Mouse (Mus musculus): ENCODE data around the gene Stx5a. TPM values are rescaled to one million over a fixed set of nuclear protein-coding genes. Genes with fewer than 3 reads are reported as not detected.

Stx5a gene
- polyA plus RNA-seq, 1 experiment = 71.7 TPM

DNA sequence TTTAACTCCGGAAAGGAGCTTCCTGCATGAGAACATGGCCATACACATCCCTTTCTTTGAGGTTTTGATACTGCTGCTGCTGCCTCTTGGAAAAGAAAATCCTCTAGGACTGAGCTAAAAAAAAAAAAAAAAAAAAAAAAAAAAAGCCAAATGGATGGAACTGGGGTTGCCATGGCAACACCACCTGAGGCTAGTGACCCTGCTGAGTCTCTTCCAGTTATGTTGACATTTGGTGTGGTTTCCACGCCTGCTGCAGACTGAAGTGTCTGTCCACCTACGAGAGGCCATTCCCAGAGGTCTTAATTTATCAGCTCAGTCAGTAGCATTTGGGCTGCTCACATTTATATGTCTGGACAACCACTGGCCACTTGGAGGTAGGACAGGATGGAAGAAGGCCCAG lies 47.3 kb downstream of the Stx5a start:
- no peak for DNase-seq (ENCODE audit: low read depth, low spot score)
- 47% methylated on average over 3 of the region's 3 CpGs for WGBS

DNA sequence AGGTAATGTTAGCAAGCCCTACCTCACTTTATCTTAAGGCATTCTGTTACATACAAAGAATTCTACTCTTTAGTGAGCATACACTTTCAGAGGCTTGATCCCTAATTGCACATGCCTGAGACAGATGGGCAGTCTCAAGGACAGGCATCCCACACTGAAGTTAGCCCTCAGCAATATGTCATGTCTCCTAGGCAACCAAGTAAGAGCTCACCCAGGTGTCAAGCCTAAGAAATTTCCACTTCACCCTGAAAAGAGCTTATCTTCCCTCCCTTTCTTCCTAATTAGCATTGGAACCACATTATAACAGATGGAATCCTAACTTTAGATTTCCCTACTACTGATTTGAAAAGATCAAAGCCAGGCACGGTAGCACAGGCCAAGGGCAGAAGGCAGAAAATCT lies 48.0 kb downstream of the Stx5a start:
- DNase-seq (ENCODE audit: low read depth, low spot score) = no peak
- WGBS = 65% methylated on average over 1 of the region's 1 CpGs

- DNase-seq (ENCODE audit: low read depth, low spot score) = no peak
- WGBS = 80% methylated on average over 7 of the region's 7 CpGs
These were observed 49.0 kb downstream of the Stx5a start for GRCm38 (mm10) chr19:8790171-8790570.

DNA sequence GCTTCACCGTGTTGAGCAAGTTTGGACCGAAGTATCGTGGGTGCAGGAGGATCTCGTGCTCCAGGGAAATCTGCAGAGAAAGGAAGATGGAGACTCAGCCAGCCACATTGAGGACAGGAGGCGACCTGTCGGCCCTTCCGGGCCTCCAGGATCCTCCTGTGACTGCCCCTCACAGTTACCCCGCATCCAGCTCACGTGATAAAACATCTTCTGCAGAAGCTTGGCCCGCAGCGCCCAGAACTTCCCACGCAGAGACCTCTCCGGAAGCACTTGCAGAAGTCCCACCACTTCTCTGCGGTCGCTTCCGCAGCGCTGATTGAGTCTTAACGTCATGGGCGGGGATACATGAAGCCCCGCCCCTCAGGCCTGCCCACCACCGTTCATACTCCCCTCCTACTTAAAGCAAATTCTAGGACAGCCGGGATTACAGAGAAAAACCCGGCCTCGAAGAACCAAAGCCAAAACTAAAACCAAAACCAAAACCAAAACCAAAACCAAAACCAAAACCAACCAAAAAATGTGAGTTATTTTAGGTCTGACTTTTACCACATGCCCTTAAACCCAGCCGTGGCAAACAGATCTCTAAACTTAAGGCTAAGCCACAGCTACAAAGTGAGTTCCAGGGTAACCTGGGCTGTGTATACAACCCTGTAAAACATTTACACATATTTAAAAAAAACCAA lies 57.2 kb downstream of the Stx5a start, which contains the start of gene Polr2g:
Gene Polr2g (minus strand): TSS at position 314 of the 683 bp plus-strand sequence.
- WGBS = under 1% methylated on average over 25 of the region's 25 CpGs
- DNase-seq (ENCODE audit: low read depth, low spot score) = peak; percentile 86

DNA sequence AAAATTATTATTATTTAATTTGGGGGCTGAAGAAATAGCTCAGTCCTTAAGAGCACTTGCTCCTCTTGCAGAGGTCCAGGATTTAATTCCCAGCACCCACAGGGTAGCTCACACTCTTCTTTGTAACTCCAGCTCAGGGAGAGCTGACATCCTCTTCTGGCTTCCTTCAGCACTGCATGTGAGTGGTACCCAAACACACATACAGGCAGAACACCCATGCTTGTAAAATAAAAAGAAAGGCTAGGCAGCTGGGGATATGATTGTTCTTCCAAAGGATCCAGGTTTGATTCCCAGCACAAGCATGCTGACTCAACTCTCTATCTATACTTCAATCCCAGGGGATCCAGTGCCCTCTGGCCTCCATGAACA lies 57.7 kb downstream of the Stx5a start:
- no peak for DNase-seq (ENCODE audit: low read depth, low spot score)

GRCm38 (mm10) chr19:8802130-8802821 lies 61.1 kb downstream of the Stx5a start, which contains the start of gene Zbtb3:
Gene Zbtb3 (plus strand): TSS chr19:8802555.
- WGBS = under 1% methylated on average over 30 of the region's 30 CpGs
- DNase-seq (ENCODE audit: low read depth, low spot score) = peak; percentile 99

DNA sequence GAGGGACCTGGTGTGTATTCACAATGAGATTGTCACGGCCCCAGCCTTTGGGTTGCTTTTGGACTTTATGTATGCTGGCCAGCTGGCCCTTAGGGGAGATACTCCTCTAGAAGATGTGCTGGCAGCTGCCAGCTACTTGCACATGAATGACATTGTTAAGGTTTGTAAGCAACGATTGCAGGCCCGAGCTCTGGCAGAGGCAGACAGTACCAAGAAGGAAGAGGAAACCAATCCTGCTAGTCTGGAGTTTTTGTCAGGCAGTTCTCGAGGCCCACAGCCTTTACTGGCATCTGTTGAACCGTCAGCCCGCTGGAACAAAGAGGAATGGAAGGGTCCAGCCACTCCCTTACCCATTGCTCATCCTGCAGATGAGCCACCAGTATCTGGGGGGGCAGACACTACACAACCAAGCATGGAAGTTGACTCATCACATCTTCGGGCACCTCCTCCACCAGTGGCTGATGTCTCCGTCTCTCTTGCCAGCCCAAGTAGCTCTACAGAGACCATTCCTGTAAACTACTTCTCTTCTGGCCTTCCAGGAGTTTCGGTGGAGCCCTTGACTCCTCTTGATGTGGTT lies 62.1 kb downstream of the Stx5a start:
- WGBS = 87% methylated on average over 9 of the region's 9 CpGs
- DNase-seq (ENCODE audit: low read depth, low spot score) = no peak

GRCm38 (mm10) chr19:8803879-8804660 lies 62.9 kb downstream of the Stx5a start:
- WGBS = 88% methylated on average over 11 of the region's 11 CpGs
- DNase-seq (ENCODE audit: low read depth, low spot score) = no peak

Other genes with a start within 250 kb of the Stx5a start
- not detected in 2 replicates for gene Slc22a8, start 150.2 kb upstream of the Stx5a start, polyA plus RNA-seq (2012; rRNA removed)
- not detected in 2 replicates for gene Slc22a6, start 123.4 kb upstream of the Stx5a start, polyA plus RNA-seq (2012; rRNA removed)
- gene Chrm1, start 77.6 kb upstream of the Stx5a start, polyA plus RNA-seq (2012; rRNA removed) = 2.7 and 3.2 TPM in 2 replicates
- 194 and 323 TPM in 2 replicates for gene Slc3a2, start 18.0 kb upstream of the Stx5a start, polyA plus RNA-seq (2012; rRNA removed)
- gene Wdr74, start 5.6 kb upstream of the Stx5a start, polyA plus RNA-seq (2012; rRNA removed) = 33.3 and 39.9 TPM in 2 replicates
- not detected in 2 replicates for gene 1700092M07Rik, start 695 bp upstream of the Stx5a start, polyA plus RNA-seq (2012; rRNA removed)
- 79.1 and 92.6 TPM in 2 replicates for gene Nxf1, start 15.7 kb downstream of the Stx5a start, polyA plus RNA-seq (2012; rRNA removed)
- gene Tmem223, start 29.6 kb downstream of the Stx5a start, polyA plus RNA-seq (2012; rRNA removed) = 107 and 131 TPM in 2 replicates
- 107 and 122 TPM in 2 replicates for gene Tmem179b, start 33.1 kb downstream of the Stx5a start, polyA plus RNA-seq (2012; rRNA removed)
- 7.8 and 8.1 TPM in 2 replicates for gene Taf6l, start 45.0 kb downstream of the Stx5a start, polyA plus RNA-seq (2012; rRNA removed)
- gene Polr2g, start 57.2 kb downstream of the Stx5a start, polyA plus RNA-seq (2012; rRNA removed) = 46.2 and 53.1 TPM in 2 replicates
- 1.8 TPM in 2 replicates for gene Zbtb3, start 61.1 kb downstream of the Stx5a start, polyA plus RNA-seq (2012; rRNA removed)
- gene Ttc9c, start 77.9 kb downstream of the Stx5a start, polyA plus RNA-seq (2012; rRNA removed) = 14.8 and 23.6 TPM in 2 replicates
- 16.3 and 21.8 TPM in 2 replicates for gene Hnrnpul2, start 78.6 kb downstream of the Stx5a start, polyA plus RNA-seq (2012; rRNA removed)
- gene AC129217.1, start 88.4 kb downstream of the Stx5a start, polyA plus RNA-seq (2012; rRNA removed) = 2.4 and 4.4 TPM in 2 replicates
- 79.8 and 82.1 TPM in 2 replicates for gene Bscl2, start 96.1 kb downstream of the Stx5a start, polyA plus RNA-seq (2012; rRNA removed)
- gene Gng3, start 97.8 kb downstream of the Stx5a start, polyA plus RNA-seq (2012; rRNA removed) = 1.4 and 1.6 TPM in 2 replicates
- gene Lrrn4cl, start 109.4 kb downstream of the Stx5a start, polyA plus RNA-seq (2012; rRNA removed) = 0.74 and 0.84 TPM in 2 replicates
- gene Ubxn1, start 130.1 kb downstream of the Stx5a start, polyA plus RNA-seq (2012; rRNA removed) = 82.6 and 86.1 TPM in 2 replicates
- 19.7 and 23.4 TPM in 2 replicates for gene Uqcc3, start 139.5 kb downstream of the Stx5a start, polyA plus RNA-seq (2012; rRNA removed)
- 2.2 and 2.3 TPM in 2 replicates for gene Lbhd1, start 142.3 kb downstream of the Stx5a start, polyA plus RNA-seq (2012; rRNA removed)
- gene Gm49403, start 142.5 kb downstream of the Stx5a start, polyA plus RNA-seq (2012; rRNA removed) = not detected in 2 replicates
- 17.7 and 21.0 TPM in 2 replicates for gene 1810009A15Rik, start 147.4 kb downstream of the Stx5a start, polyA plus RNA-seq (2012; rRNA removed)
- gene Gm49416, start 147.5 kb downstream of the Stx5a start, polyA plus RNA-seq (2012; rRNA removed) = not detected in 2 replicates
- 24.4 and 26.9 TPM in 2 replicates for gene Ints5, start 151.6 kb downstream of the Stx5a start, polyA plus RNA-seq (2012; rRNA removed)
- gene Ganab, start 156.7 kb downstream of the Stx5a start, polyA plus RNA-seq (2012; rRNA removed) = 104 and 157 TPM in 2 replicates
- gene B3gat3, start 179.0 kb downstream of the Stx5a start, polyA plus RNA-seq (2012; rRNA removed) = 66.6 and 72.2 TPM in 2 replicates
- 6.8 and 8.9 TPM in 2 replicates for gene Rom1, start 187.9 kb downstream of the Stx5a start, polyA plus RNA-seq (2012; rRNA removed)
- gene Eml3, start 188.1 kb downstream of the Stx5a start, polyA plus RNA-seq (2012; rRNA removed) = 24.3 and 32.1 TPM in 2 replicates
- 30.6 and 32.3 TPM in 2 replicates for gene Mta2, start 200.5 kb downstream of the Stx5a start, polyA plus RNA-seq (2012; rRNA removed)
- gene Tut1, start 212.4 kb downstream of the Stx5a start, polyA plus RNA-seq (2012; rRNA removed) = 13.6 and 18.5 TPM in 2 replicates
- gene Eef1g, start 225.6 kb downstream of the Stx5a start, polyA plus RNA-seq (2012; rRNA removed) = 302 and 315 TPM in 2 replicates
- gene Ahnak, start 247.9 kb downstream of the Stx5a start, polyA plus RNA-seq (2012; rRNA removed) = 11.2 and 19.9 TPM in 2 replicates

Data from large intestine, adult 2 months (tissue).